Mouse (Mus musculus) liver, embryonic 14.5 days (tissue): ENCODE data around the gene Brap. TPM values are rescaled to one million over a fixed set of nuclear protein-coding genes. Genes with fewer than 3 reads are reported as not detected.
A peak's percentile ranks its signal among the peaks of the same experiment; 100 is the strongest.

Experiments used
- ATAC-seq: fragments of 200-750 bp; cut with Nextera tagmentation; 2 replicates; pipeline ENCODE4 v1.8.0; 2017; ENCODE audit warnings: moderate number of reproducible peaks, mild to moderate bottlenecking, moderate library complexity; ENCODE audit not compliant: insufficient read depth
- DNase-seq, 3 experiments: peaks; one replicate each; pipeline ENCODE4 v3.0.0-alpha.2; 2012 to 2013; ENCODE audit warnings: low read depth in 3 of 3, low spot score in 3 of 3
- H3K27ac ChIP-seq: fragments of 300-500 bp; sonication (generic); 2 replicates; pipeline ENCODE4 v1.5.1; 2014; ENCODE audit warnings: moderate library complexity, mild to moderate bottlenecking, control low read depth, inconsistent platforms
- H3K27me3 ChIP-seq: fragments of 300-500 bp; sonication (generic); 2 replicates; pipeline ENCODE4 v1.6.1; 2014; ENCODE audit warnings: mild to moderate bottlenecking, low read length, moderate library complexity; ENCODE audit not compliant: control insufficient read depth, insufficient read depth
- H3K36me3 ChIP-seq: fragments of 300-500 bp; sonication (generic); replicated peaks from 2 replicates; pipeline ENCODE4 v1.6.1; 2014; ENCODE audit warnings: low read depth; ENCODE audit not compliant: control insufficient read depth, insufficient read depth
- H3K4me1 ChIP-seq, 2 experiments: fragments of 200-500 bp in 1 of 2; fragments of 300-500 bp in 1 of 2; sonication (generic) in 1 of 2; replicated peaks; 2 replicates each; pipeline ENCODE4 v1.6.1; 2012 to 2014; ENCODE audit warnings: antibody characterized with exemption in 1 of 2, inconsistent platforms in 1 of 2, low read length in 1 of 2; ENCODE audit not compliant: control insufficient read depth in 2 of 2, insufficient read depth in 2 of 2
- H3K4me2 ChIP-seq: fragments of 300-500 bp; sonication (generic); 2 replicates; pipeline ENCODE4 v1.6.1; 2014; ENCODE audit warnings: low read depth, mild to moderate bottlenecking, control low read depth, moderate library complexity
- H3K4me3 ChIP-seq, 2 experiments: fragments of 200-500 bp in 1 of 2; fragments of 300-500 bp in 1 of 2; sonication (generic) in 1 of 2; 2 replicates each; pipeline ENCODE4 v1.5.1; 2012 to 2014; ENCODE audit warnings: low read depth in 2 of 2, low read length in 2 of 2, mild to moderate bottlenecking in 2 of 2, control low read depth in 1 of 2, inconsistent platforms in 1 of 2, moderate library complexity in 1 of 2; ENCODE audit not compliant: insufficient read depth in 1 of 2
- H3K9ac ChIP-seq: fragments of 300-500 bp; sonication (generic); replicated peaks from 2 replicates; pipeline ENCODE4 v1.6.1; 2014; ENCODE audit warnings: mild to moderate bottlenecking, control low read depth, moderate library complexity
- H3K9me3 ChIP-seq: fragments of 300-500 bp; sonication (generic); 2 replicates; pipeline ENCODE4 v1.6.1; 2016; ENCODE audit warnings: low read length, mixed read lengths; ENCODE audit not compliant: control insufficient read depth
- CTCF ChIP-seq: IDR thresholded peaks from 2 replicates; pipeline ENCODE4 v1.5.1; 2016; ENCODE audit warnings: antibody characterized with exemption, low read depth, control low read depth
- EP300 ChIP-seq: IDR thresholded peaks from 2 replicates; pipeline ENCODE4 v1.6.1; 2016; ENCODE audit warnings: antibody characterized with exemption, low read depth
- WGBS: fragments of 180-500 bp; shearing (Covaris S2); extraction: QIAGEN DNeasy Blood & Tissue Kit; methylation state at CpG from one replicate; pipeline ENCODE4 v1.1.7; 2014; ENCODE audit not compliant: insufficient replicate concordance; 5-methylcytosine and 5-hydroxymethylcytosine counted together
- polyA plus RNA-seq, 2 experiments: library from polyadenylated mRNA; depleted of rRNA in 1 of 2; stranded (reverse) in 1 of 2; unstranded in 1 of 2; fragments of >200 nt; fragmentation: Nextera tagmentation in 1 of 2; extraction: Ambion mirVana in 1 of 2; gene quantifications; 2 replicates each; pipeline versions ENCODE4 v1.2.1 to v1.2.3; 2012 to 2014

Brap gene
- polyA plus RNA-seq, 2 experiments = 12.5 to 22.7 TPM

DNA sequence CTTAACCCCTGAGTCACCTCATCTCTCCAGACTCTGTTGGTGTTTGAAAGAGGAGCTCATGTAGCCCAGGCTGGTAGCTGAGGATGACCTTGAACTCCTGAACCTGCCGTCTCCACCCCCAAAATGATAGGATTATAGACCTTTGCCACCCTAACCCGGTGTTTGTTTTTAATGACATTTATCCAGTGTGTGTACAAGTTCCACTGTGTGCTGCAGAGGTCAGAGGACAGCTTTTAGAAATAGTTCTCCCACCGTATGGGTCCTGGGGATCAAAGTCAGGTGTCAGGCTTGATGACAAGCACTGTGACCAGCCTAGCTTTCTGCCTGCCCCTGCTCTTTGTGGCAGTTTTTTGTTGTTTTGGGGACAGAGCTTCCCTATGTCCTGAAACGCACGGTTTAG lies 39.5 kb downstream of the Brap start:
- Histone ChIP-seq H3K36me3 (no peaks in the 10 kb centered on the region), H3K27ac (peak overlapping the region; percentile 89), H3K9ac (no peak overlapping the region; the same call in 1 of the 2 replicates), H3K4me3 (no peak overlapping the region), H3K27me3 (no peaks in the 10 kb centered on the region), H3K9me3 (no peaks in the 10 kb centered on the region), H3K4me2 (no peak overlapping the region), H3K4me1 (peaks cover 28 to 43% of the 10 kb centered on the region in 2 experiments)
- 47% methylated on average over 5 of the region's 5 CpGs for WGBS
- TF ChIP-seq CTCF (no peak), EP300 (no peak)
- ATAC-seq = peak; percentile 12; the same call in 1 of the 2 replicates
- no peak for DNase-seq

DNA sequence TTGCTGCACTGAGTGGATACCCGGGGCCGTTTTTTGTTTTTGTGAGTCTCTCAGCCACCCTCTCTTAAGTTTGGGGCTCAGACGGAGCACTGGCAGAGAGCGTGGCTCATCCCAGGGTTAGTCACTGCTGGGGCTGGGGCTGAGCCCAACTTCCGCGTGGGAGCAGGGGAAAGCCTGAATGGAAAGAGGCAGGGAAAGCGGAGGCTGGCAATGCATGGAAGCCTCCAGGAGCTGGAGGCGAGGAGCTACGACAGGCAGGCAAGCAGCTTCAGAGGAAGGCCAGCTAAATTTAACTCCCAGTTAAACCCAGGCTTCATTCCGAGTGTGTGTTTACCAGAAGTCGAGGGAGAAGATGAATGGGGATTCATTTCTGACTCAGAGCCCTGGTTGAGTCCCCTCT lies 40.1 kb downstream of the Brap start:
- H3K36me3 ChIP-seq = no peaks in the 10 kb centered on the region
- H3K27me3 ChIP-seq = no peaks in the 10 kb centered on the region
- no peak for ATAC-seq
- DNase-seq = no peak
- peaks cover 31 to 45% of the 10 kb centered on the region in 2 experiments for H3K4me1 ChIP-seq
- H3K9me3 ChIP-seq = no peaks in the 10 kb centered on the region
- peak overlapping the region; percentile 89 for H3K27ac ChIP-seq
- peak overlapping the region; percentile 35 for H3K9ac ChIP-seq
- no peak overlapping the region for H3K4me3 ChIP-seq
- WGBS = 50% methylated on average over 11 of the region's 11 CpGs
- TF ChIP-seq EP300 (no peak), CTCF (no peak)
- H3K4me2 ChIP-seq = peak overlapping the region; percentile 31; the same call in 1 of the 2 replicates

DNA sequence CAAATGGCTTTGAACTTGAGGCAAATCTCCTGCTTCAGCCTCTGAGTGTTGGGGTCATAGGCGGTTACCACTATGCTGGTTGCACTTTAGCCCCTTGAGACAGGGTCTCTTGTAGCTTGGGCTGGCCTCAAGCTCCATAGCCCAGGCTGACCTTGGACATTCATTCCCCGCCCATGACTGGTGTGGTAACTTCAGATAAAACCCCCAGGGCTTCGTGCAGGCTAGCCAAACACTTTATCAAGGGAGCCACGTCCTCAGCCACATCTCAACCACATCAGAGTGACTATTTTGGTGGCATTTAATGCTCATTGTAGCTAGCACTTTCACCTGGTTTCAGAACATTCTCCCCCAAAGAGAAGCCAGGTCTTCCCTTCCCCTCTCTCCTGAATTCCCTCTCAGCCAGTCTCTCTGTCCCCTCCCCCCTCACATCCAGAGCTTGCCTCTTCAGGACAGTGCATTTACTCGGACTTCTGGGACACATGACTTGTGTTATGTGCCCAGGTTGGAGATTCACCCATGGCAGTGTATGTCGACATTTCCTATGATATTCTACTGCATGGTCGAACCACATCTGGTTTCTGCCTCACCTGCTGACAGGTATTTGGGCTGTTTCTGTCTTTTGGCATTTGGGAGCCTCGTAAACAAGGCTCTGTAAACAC lies 40.9 kb downstream of the Brap start:
- WGBS = 18% methylated on average over 8 of the region's 8 CpGs
- Histone ChIP-seq H3K4me1 (peaks cover 31 to 45% of the 10 kb centered on the region in 2 experiments), H3K9ac (peak overlapping the region; percentile 69), H3K27me3 (no peaks in the 10 kb centered on the region), H3K27ac (peak overlapping the region; percentile 89), H3K36me3 (no peaks in the 10 kb centered on the region), H3K9me3 (no peaks in the 10 kb centered on the region), H3K4me3 (peak overlapping the region; percentile 22 to 49), H3K4me2 (peak overlapping the region; percentile 56)
- peak; percentile 91 for ATAC-seq
- peak; percentile 81 for TF ChIP-seq EP300
- TF ChIP-seq CTCF = no peak
- DNase-seq = peak; percentile 73 to 85 (median 80)

DNA sequence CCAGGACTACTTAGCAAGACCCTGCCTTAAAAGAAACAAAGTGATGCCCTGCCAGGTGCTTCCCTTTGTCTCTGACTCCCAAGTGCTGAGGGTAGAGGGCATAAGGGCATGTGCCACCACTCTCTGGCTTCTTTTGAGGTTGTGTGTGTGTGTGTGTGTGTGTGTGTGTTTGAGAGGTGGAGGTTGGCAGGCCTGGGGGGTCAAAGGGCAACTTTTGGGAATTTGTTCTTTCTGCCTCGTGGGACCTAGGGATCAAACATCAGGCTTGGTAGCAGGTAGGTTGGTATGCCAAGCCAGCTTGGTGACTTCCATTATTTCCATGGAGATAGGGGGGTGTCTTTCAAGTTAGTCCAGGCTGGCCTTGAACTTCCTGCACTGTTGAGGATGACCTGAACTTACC lies 43.0 kb downstream of the Brap start:
- no peak for DNase-seq
- Histone ChIP-seq H3K27ac (0 out of 2 replicates have a peak overlapping the region, but pooled peaks have one; percentile 7), H3K4me2 (no peak overlapping the region)

DNA sequence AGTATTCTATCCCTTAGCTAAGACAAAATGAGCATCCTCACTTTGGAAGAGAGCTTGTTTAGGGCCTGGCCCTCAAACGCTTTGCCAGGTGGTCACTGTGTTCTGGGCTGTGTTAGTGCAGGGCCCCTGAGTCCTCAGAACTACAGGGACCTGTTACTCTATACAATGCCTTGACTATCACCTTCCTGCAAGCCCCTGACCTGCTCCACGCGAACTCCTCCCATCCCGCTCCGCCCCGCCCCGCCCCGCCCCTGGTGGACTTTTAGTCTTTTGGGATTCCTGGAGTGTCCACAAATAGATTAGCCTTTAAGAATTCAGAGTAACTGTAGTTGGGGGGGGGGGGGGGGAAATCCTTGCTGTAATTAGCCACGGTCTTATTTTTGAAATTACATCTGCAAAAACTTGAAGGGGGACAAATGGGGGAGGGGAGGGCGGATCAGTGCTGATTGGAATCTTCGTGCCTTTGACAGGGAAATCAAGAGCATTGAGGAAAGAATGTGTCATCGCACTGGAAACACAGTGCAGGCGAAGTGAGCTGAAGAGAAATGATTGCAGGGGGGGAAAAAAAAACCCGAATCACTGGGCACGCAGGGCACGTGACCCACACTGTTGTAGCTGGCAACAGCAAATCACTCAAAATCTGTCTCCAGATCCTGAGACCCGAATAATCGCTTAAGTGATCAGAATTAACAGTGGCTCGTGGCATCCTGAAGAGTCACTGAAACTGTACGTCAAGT lies 44.3 kb downstream of the Brap start:
- Histone ChIP-seq H3K36me3 (no peaks in the 10 kb centered on the region), H3K4me2 (peak overlapping the region; percentile 61), H3K9me3 (no peaks in the 10 kb centered on the region), H3K4me3 (0 out of 4 replicates have a peak overlapping the region, but pooled peaks of 1 of the 2 experiments have one; percentile 2), H3K4me1 (peaks cover 31 to 42% of the 10 kb centered on the region in 2 experiments), H3K27me3 (no peaks in the 10 kb centered on the region), H3K27ac (no peak overlapping the region), H3K9ac (peak overlapping the region; percentile 37; the same call in 1 of the 2 replicates)
- TF ChIP-seq EP300 (no peak), CTCF (no peak)
- WGBS = 12% methylated on average over 20 of the region's 20 CpGs
- no peak for DNase-seq
- ATAC-seq = no peak

More for the DNA sequence above, 43.0 kb downstream of the Brap start:
- peaks cover 31 to 45% of the 10 kb centered on the region in 2 experiments for H3K4me1 ChIP-seq
- no peak for TF ChIP-seq EP300
- TF ChIP-seq CTCF = no peak
- no peak overlapping the region for H3K4me3 ChIP-seq
- WGBS = 47% methylated on average over 1 of the region's 1 CpGs
- H3K9ac ChIP-seq = no peak overlapping the region
- no peaks in the 10 kb centered on the region for H3K27me3 ChIP-seq
- no peak for ATAC-seq
- H3K36me3 ChIP-seq = no peaks in the 10 kb centered on the region
- no peaks in the 10 kb centered on the region for H3K9me3 ChIP-seq
